Mouse (Mus musculus) hematopoietic stem cell, adult 5-6 weeks (primary cell): ENCODE measurements around the gene Myo1b. TPM values are rescaled to one million over a fixed set of nuclear protein-coding genes. Genes with fewer than 3 reads are reported as not detected.

Experiments used
- ATAC-seq, 2 experiments: fragments of 125-278 bp in 1 of 2; replicated peaks in 1 of 2; 2 replicates each; pipeline ENCODE4 v1.8.0; 2016 to 2017; ENCODE audit warnings: inconsistent platforms in 2 of 2, mild to moderate bottlenecking in 2 of 2, moderate number of reproducible peaks in 2 of 2, low read depth in 1 of 2, moderate TSS enrichment in 1 of 2; ENCODE audit not compliant: low FRiP score in 2 of 2, poor library complexity in 2 of 2, severe bottlenecking in 2 of 2, insufficient read depth in 1 of 2, low TSS enrichment in 1 of 2
- total RNA-seq: library from RNA; stranded (forward); fragments of 172-1452, 232-1000 nt; gene quantifications from 2 replicates; pipeline ENCODE4 v1.2.3, GENCODE M21; 2017

The Myo1b gene
- total RNA-seq, 1 experiment from 2014 or later: 2.7 TPM

DNA sequence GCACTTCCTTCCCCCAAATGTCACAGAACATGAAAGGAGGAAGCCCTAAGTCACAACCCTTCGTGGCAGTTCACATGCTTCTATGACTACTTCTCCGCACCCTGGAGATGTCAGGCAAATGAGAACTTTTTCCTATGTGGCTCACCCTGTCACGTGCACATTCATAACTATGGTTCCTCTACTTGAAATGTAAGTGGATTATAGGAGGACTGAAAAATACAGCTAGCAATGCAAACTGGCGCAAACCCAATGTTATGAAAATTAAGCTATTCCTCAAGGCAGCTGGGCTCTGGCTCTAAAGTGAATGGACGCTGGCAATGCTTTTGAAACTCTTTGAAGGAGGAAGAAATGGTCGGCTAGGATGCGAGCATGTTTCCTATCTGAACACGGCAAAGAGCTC lies 8.1 kb downstream of the Myo1b start:
- ATAC-seq: peak; percentile 48 to 62

DNA sequence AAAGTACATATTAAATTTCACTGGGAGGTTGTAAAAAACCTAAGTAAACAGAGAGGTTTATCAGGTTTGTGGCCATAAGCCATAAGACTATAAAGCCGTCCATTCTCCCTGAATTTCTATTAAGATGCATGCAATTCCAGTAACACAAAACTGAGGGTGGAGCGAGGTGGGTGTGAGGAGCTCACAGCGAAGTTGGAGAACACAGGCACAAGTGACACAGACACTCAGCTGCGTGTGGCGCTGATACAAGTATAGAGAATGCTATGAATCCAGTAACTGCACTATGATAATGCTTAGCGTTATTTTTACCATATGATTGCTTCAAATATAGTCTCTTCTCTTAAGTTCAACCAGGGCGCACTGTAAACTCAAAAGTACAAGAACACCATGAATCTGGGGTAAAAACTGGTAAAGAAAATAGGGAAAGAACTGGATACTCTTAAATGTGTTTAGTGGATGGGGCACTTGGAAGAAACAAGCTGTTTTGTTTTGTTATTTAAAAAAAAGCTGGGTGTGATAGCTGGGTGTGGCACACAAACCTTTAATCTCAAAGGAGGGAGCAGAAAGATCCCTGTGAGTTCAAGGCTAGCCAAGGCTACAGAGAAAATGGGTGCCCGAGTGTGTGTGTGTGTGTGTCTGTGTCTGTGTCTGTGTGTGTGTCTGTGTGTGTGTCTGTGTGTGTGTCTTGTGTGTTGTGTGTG lies 9.5 kb downstream of the Myo1b start:
- ATAC-seq: no peak

DNA sequence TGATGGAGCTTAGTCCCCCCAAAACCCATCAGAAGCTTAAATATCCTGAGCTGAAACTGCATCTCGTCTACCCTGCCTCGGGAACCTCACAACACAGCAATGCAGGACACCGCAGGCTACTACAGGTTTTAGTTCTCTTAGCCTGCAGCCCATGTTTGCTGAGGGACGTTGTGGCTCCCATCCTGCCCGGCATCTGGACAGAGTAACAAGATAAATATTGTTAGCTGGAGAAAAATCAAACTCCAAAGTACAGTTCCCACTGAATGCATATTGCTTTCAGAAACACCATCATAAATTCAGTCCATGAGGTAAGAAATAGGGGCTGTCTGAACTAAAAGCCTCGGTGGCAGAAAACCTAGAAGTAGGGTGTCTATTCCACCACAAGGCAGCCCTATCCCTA lies 10.8 kb downstream of the Myo1b start:
- ATAC-seq: no peak

DNA sequence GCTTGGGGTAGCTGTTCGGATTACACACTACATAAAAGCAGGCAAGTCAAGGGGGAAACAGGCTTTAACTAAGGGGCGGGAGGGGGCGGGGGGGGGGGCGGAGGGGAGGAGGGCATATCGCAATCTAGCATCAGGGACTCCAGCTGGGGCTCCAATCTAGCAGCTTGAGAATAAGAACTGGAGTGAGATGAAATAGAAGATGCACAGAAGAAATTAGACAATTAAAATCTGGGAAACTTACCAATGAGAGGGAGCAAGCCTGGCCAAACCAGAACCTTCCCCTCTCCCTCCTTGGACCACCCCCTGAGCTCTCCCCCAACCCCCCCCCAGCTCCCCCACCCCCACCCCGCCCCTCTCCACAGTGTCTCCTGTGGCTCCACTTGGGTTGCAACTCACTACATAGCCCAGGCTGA lies 18.7 kb downstream of the Myo1b start:
- no peak for ATAC-seq

DNA sequence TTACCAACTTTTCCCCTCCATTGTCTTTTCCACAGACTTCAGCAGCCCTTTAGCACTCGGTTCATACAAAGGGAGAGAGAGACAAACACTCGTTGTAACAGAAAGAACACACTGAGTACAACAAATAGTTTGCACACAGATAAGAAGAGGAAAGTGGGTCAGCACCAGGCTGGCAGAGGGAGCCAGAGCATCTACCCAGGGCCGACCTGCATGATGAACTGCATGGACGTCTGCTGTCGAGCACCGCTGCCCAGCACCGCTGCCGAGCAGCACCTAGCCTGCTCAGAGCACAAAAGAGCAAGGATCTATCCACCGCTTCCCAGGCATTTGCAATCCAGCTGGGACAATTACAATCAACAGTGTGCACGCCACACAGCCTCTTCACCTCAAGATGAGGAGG lies 19.9 kb downstream of the Myo1b start:
- no peak for ATAC-seq

DNA sequence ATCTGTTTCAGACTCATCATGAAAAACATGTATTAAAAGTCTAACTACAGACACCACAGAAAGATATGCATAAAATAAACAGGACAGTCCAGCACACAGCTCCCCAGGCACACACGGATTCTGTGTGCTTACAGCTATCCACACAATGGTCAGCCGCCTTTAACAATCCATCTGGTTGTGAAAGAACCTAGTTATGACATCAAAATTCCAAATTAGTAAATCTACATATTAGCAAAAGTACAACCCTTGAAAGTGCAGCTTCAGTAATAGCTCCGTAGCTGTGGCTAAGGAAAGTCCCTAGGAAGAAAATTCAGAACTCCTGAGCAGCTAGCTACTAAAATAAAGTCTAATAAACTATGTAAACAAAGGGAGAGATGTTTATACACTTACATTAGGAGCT lies 21.1 kb downstream of the Myo1b start:
- ATAC-seq: no peak

DNA sequence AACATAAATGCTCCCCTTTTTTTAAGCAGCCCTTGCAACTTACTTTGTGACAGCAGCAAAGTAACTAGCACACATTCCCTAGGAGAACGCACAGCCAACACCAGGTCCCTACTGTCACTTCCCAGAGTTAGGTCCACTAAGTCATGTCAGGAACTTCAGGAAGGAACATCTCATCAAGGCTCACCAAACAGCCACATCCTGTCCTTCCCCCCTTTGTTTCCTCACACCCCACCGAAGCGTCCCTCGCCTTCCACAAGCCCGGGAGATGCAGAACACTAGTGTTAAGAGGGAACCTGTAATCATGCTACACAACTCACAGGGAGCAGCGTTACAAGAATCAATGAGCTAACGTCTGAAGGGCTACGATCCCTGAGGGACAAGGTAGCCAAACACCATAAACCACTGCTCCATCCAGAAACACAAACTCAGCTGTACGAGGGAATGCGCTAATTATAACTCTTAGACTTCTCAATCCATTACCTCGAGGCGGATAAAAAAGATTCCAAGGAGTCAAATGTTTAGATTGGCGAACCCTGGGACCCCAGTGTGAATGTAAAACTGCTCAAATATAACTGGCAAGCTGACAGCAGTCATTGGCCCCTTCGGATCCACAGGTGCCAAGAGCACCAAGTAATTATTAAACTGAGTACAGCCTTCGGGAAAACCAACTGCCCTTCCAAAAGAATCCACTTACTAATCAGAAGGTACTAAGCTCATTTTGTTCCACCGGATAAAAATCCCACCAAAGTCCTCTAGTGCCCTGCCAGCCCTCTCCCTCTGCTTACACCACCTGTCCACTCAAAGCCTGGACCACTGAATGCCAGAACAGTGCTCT lies 22.1 kb downstream of the Myo1b start:
- ATAC-seq: no peak

DNA sequence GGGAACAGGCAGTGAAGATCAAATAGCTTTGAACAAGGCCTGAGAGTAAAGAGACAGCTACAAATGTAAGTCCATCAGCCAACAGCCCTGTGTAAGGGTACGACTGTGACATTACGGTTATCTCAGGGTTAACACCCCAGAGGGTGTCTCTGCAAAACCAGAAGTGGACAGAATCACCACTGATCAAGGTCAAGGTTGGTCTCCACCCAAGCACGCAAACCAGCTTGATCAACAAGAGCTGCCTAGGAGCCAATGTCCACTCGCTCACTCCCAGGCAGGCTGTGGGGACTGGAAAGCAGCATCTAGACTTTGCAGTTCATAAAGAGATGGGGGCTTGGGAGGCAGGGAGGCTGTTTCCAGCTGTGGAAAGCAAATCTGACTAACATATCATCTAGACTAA lies 23.9 kb downstream of the Myo1b start:
- ATAC-seq: no peak

DNA sequence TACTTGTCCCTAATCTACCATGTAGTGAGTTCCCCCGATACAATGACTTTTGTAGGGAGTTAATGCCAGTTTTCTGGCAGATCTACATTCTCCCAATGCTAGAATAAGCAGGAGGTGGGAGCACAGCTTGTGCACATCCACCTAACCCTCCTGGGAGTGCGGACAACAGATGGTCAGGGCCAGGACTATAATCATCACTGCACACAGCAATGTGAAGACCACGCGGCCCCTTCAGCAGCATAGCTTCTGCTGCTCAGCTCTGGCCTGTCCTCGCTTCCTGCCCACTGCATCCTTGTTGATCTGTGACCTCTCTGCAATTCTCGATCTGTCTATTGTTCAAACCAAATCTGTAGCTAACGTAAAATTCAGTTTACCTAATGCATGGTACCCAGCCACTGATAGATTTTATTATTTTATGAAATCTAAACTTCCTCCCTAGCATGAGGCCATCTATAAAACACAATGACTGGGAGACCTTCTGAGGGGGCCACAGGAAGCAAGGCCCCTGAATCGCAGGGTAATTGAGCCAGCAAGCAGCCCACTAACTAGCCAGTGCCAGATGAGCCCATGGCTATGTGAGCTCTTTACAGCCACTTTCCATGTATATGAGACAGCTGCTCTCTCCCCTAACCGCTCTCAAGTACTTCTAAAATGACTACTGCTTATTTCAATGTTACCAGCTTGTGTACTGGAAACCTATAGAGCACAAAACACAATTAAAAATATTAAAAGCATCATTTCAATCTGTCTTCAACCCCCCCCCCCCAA lies 27.6 kb downstream of the Myo1b start:
- no peak for ATAC-seq

DNA sequence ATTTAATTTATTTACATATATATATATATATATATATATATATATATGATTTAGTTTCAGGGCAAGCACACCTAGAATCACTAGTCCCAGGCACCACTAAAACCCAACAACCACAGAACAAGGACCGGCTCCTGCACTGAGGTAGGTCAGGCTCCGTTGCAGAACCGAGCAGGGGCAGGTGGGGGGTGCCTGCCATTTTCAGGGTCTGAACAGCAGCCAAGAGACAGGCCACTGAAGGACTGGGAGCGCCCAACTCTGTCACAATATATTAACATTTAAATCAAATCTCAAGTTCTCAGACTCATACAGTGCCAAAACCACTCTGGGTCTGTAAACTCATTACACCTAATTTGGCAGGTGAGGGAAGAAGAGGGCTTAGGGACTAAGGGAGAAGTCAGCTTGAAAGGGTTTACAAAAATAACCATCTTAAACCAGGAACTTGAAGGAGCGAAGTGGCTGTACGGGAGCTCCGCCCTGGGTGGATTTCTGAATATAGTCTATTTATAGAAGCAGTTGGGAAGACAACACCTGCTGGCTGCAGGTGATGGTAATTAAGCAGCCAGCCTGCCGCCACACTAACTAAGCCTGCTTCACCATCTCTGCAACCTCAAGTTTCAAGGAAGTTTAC lies 30.4 kb downstream of the Myo1b start:
- no peak for ATAC-seq

DNA sequence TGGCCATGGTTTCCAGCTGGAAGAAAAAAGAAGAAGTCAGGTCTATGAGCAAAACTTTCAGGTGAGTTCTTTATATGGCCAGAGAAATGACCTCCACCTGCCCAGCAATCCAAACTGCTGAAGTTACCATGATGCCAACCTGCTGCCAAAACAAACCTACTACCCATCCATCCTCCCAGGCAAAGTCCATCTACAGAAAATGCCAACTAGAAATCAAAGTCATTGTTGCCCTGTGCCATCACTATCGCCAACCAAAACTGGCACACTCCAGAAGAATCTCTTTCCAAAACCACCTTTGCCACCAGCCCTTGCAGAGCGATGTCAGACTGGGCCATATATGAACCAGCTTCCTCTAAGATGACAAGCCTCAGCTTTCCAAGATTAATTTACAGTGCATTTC lies 32.7 kb downstream of the Myo1b start:
- no peak for ATAC-seq

DNA sequence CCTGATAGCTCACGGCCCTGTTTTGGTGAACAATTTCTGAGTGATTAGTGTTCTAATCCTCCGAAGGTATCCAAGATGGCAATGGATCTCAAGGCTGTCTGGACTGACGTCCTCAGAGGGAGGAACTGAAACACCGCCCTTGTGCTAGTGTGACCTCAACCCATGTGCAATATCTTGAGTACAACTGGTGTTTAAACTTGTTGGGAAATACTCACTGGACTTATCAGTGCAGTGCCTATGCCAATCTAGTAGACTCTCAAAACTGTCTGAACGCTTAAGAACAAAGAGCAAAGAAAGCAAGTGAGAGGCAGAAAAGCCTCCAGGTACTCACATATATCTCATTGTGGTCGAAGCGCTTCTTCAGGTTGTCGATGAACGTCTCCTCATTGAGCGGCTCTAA lies 33.1 kb downstream of the Myo1b start:
- ATAC-seq: no peak

DNA sequence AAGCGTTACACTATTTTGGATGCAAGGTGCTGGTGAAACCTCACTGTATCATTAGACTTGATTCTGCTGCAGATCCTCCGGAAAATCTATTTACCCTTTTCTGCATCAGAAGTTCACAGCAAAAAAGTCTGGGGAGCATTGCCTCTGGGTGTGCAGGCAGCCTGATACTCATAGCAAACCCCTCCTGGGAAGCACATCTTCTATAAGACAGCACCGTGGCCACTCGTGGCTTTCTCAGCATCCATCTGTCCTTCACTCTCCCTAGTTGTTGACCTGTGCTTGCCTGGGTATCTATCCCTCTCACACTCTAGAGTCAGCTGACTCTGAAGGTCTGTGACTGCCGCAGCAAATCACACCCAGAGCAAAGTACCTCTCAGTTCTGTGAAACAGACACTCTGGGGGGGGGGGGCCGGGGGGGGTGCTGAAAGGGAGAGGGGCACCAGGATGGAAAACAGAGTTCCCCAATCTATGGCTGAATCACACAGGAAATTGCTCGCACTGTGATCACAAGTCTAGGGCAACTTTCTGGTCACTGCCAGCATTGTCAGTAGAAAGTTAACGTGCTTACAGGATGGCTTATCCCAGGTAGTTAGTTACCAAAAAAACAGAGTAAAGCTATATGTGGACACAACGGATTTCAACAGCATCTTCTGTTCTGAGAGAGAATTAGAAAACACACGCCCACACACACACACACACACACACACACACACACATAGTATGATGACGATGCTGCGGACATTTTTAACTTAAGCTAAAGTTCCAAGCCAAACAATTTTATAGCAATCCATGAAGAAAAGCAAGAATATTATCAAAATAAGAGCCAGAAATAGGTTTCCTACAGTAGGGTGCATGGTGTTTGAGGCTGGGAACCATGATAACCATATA lies 35.7 kb downstream of the Myo1b start:
- ATAC-seq: no peak

DNA sequence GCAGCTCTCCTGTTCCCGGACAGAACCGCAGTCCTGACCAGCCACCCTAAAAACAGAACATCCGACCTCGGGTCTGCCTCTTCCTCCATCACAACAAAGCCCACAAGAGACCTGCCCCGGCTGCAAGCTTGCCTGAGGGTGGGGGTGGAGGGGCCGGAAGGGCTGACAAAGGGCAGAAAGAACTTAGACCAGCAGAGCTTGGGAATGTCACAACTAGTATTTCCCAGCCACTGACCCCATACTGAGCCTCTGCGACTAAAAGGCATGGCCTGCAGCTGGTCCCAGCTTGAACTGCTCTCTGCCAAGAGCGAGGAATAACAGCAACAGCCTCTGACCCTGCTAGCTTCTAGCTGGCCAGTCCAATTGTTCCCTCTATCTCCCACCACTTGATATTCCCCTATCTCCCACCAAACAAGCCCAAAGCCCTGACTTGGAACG lies 36.5 kb downstream of the Myo1b start:
- ATAC-seq: peak; percentile 46 to 64

DNA sequence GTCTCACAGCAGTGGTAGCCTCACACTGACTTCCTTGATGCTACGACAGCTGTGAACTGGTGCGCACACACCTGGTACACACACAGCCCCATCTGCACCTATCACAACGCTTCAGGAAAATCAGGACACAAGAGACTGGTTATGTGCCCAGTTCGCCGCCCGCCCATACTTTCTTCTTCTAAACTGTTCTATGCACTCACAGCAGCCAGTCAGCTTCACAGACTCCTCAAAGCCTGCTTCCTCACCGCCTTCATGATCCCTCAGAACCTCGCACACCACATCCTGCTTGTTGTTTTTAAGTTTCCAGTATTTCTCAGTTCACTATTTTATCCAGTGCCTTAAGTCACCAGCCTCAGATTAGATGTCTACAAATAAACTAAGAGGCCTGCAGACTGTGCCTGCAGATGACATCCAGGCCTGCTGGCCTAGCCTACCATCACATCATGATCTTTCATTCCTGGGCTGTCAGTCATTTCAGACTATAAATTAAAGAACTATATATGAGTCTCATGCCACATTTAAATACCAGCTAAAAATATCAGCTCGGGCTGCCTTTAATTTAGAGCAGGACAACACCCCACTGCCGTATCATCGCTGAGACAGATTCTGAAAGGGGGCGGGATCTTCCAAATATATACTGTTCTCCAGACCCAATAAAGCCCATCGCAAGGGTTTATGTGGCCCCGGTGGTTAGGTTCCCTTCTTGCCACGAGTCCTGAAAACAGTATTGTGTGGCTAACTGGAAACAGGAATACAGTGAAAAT lies 40.2 kb downstream of the Myo1b start:
- ATAC-seq: no peak
